Mouse (Mus musculus) megakaryocyte, embryonic 14.5 days (primary cell): ENCODE data around the gene Ap2a2.

ENCODE experiments used
- FLI1 ChIP-seq: IDR thresholded peaks from 2 replicates; pipeline ENCODE4 v1.6.1; 2012; ENCODE audit warnings: low read length, inconsistent platforms, mixed read lengths
- GATA1 ChIP-seq: IDR thresholded peaks from 3 replicates; pipeline ENCODE4 v1.6.1; 2012; ENCODE audit warnings: mixed read lengths, low read length, inconsistent platforms, borderline replicate concordance

DNA sequence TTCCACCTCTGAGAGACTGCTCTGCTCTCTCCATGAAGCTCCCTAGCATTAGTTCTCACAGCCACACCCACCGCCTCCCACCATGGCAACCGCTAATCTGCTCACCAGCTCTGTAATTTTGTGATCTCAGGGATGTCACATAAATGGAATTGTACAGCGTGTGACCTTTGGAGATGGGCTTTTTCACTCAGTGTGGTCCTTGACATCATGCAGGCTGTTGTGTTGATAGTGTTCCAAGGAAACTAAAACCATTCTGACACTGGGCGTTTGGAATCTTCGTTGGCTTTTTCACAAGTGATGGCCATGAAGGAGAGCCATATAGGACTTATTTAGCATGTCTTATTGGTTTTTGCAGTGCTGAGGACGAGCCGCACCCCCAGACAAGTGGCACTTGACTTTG lies 4.6 kb downstream of the Ap2a2 start:
- TF ChIP-seq GATA1 (no peak), FLI1 (no peak)
